Mouse (Mus musculus) gonadal fat pad, adult 2 months (tissue): ENCODE data around the gene Gm10073. TPM values are rescaled to one million over a fixed set of nuclear protein-coding genes. Genes with fewer than 3 reads are reported as not detected.
A peak's percentile ranks its signal among the peaks of the same experiment; 100 is the strongest.
"Not testable (repeated sequence)": the region's sequence is repeated elsewhere in the genome, so short reads cannot be mapped to it uniquely, and the experiment has no call there.

ENCODE experiments used
- DNase-seq: peaks from one replicate; pipeline ENCODE4 v3.0.0-alpha.2; 2012; ENCODE audit warnings: low read depth
- polyA plus RNA-seq: library from polyadenylated mRNA; depleted of rRNA; stranded (reverse); fragments of >200 nt; gene quantifications from 2 replicates; pipeline ENCODE4 v1.2.3, GENCODE M21; 2012

Gm10073 gene
- polyA plus RNA-seq, 1 experiment, result 132 TPM

DNA sequence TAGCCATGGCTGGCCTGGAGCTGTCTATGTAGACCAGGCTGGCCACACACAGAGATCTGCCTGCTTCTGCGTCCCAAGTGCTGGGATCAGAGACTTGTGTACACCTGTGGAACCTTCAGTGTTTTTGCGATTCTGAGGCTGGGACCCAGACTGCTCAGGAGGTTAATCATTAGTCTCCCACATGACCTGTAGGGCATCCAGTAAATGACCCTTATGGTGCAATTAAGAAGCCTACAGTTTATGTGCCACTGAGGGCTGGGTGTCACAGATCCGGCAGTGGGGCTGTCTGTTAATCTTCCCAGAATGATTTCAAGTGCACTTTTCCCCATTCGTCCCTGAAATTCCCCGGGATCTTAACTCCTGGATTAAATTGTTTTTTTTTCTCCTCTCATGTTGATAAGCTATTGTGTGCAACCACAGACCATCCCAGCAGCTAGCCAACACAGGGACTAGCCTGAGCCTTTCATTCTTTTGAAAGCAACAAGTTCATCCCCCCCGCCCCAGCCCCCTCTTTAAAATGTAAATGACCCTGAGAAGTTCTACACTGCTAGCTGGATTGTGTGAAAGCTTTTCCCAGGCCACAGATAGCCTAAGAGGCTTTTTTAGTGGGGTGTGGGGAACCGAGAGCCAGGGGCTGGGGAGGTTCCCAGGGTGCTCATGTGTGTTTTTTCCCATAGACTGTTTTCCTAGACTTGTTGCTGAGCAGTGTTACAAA is 26.2 kb upstream of the Gm10073 start:
- no peak for DNase-seq

DNA sequence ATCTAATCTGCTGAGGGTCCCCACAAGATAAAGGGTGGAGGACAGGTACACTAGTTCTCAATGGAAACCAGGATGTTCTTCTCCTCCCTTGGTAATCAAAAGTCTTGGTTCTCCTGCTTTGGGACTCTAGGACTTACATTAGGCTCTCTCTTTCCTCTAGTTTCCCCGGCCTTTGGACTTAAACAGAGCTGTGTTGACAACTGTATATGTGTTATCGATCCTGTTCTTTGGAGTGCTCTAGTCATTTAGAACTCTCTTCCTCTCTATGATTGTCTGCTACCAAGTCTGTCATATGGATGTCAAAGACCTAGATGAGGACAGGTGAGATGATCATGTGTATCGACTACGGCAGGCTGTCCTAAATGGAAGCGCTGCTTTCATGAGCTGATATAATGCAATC is 23.8 kb upstream of the Gm10073 start:
- no peak for DNase-seq

DNA sequence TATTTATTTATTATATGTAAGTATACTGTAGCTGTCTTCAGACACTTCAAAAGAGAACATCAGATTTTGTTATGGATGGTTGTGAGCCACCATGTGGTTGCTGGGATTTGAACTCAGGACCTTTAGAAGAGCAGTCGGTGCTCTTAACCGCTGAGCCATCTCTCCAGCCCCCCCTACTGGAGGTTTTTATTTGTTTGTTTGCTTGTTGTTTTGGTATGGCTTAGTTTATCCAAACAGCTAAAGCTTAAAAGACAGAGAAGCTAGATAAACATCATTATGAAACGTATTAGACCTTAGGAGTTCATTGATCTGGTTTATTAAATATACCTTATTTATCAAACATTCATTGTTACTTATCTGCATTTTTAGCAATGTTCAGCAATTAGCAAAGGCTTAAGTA is 22.4 kb upstream of the Gm10073 start:
- not testable (repeated sequence) for DNase-seq

DNA sequence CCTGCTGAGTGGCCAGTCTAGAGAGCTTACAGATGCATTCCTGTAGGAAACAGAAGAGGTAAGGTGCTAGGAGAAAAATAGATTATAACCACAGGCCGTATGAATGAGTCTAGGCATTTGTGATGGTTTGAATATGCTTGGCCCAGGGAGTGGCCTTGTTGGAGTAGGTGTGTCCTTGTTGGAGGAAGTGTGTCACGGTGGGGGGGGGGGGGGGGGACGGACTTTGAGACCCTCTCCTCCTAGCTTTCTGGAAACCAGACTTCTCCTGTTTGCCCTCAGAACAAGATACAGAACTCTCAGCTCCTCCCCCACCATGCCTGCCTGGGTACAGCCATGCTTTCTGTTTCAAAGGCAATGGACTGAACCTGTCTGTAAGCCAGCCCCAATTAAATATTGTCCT is 19.2 kb upstream of the Gm10073 start:
- no peak for DNase-seq

DNA sequence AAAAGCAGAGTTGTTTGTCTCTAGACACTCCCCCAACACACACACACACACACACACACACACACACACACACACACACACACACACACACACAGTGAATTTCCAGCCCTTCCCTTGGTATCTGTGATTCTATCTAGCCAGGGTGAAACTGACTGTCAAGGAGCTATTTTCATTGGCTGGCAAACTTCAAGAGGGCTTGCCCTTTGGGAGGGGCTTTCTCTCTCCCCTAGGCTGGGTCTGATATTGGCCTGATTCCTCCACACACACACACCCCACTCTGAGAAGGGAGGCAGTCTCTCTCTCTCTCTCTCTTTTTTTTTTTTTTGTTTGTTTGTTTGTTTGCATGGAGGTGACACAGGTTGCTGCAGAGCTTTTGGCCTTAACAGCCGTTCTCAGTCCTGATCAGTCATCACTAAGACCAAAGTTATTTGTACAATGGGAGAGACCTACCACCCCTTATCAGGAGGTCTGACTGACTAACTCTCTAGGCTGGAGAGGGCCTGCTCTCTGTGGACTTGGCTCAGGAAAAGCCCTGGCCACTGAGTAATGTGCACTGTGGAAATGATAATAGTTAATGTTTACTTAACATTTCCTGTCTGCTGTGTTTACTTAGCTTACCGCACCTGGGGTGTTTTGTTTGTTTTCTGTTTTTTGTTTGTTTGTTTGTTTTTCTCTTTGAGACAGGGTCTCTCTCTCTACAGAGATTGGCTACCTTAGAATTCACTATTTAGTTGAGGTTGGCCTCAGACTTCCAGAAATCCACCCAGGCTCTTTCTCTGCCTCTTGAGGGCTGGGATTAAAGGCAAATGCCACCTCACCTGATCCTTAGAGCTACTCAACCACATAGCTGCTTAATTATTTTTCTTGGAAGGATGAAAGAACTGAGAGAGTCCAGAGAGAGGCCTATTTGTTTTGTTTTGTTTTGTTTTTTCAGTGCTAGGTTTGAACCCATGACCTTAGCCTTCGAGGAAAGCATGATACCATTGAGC is 15.5 kb upstream of the Gm10073 start:
- no peak for DNase-seq

DNA sequence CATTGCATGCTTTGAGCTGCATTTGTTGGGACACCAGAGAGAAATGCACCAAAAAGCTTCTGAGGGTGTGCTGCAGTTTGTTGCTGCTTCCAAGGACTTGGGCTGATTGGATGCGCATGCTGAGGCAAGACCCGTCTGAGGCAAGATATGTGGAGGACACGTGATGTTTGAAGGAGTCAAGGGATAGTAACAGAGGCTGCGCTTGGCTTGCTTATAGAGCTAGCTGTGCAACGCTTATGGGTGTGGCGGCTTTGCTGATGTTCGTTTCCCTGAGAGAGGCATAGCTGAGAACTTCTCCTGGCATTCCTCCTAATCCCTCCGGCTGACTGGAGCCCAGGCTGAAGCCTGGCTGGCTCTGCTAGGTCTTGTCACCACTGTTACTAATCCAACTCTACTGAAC is 13.6 kb upstream of the Gm10073 start:
- DNase-seq, result no peak

DNA sequence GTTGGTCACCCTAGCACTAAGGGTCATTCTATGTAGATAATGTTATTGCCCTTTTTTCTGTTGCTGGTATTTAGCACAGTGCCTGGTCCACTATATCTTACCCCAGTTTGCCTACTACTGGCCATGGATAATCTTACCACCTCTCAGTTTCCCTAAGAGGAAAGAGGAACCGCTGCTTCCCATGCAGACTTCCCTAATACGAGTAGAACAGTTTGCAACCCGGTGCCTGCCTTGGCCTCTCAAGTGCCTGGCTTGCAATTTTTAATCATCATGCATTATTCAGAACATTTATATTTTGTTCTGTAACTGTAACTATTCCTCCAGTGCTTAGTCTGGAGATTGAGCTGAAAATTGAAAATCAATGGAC is 12.4 kb upstream of the Gm10073 start:
- no peak for DNase-seq

DNA sequence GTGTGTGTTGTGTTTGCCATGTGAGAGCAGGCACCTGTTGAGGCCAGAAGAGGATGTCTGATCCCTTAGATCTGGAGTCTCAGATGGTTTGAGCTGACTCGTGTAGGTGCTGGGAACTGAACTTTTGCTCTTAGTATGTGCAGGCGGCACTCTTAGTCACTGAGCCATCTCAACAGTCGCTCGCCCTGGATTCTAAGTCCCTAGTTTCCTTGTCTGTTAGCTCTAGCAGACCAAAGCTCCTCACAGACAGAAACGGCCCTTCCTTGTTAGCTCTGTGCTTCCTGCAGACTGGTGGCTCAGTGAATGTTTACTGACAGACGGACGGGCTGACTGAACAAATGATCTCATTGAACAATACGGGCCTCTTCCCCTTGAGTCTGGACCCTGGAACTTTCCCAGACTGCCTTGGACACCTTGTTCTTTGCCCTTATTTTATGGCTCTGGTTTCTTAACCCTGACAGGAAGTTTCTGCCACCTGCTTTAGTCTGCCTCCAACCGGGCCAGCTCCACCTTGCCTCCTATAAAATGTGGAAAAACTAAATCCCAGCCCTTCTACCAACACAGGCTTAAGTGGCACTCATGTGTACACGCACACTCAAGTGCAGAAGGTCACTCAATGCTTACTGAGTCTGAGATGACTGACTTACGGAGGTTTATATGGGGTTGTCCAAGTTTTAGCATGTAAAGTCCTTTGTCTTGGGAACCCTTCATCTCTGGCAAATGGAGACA is 11.8 kb upstream of the Gm10073 start:
- DNase-seq, result no peak

DNA sequence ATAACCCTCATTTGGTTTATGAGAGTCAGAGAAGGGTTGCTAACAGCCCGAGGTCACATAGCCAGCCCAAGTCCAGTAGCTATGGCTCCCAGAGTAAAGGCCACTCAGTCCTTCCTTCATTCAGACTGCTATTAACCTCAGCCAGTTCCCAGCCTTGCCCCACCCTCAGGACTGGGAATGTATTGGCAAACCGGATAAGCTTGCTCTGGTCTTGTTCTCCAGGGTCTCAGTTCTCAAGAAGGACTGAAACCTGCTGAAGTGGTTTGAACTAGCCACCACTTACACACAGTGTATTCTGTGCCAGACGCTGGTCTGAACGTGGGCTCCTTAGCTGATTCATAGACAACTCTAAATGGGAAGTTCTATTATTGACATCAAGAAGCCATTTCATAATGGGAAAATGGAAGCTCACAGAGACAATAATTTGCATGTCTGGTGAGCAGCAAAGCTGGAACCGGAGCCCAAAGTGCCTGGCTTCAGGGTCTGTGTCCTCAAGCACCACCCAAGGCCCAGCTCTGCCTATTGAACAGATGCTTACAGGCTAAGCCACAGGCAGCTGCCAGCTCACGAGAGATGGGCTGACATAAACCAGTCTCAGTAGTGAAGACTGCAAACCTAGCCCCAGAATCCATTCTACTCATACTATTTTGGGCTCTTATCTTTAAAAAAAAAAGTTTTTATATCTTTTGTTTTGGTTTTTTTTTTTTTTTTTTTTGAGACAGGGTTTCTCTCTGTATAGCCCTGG is 8.3 kb upstream of the Gm10073 start:
- DNase-seq, result no peak

DNA sequence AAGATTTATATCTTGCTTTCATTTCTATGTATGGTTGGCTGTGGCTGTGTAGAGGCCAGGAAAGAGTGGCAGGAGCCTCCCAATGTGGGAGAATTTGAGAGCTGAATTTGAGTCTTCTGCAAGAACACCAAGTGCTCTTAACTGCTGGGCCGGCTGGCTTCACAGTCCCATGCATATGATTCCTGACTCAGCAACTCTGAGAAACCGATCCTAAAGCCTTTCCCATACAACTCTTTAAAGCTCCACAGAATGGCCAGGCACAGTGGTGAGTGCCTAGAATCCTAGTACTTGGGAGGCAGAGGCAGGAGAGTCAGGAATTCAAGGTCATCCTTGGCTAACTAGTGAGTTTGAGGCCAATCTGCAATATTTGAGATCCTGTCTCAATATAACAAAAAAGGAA is 6.2 kb upstream of the Gm10073 start:
- no peak for DNase-seq

DNA sequence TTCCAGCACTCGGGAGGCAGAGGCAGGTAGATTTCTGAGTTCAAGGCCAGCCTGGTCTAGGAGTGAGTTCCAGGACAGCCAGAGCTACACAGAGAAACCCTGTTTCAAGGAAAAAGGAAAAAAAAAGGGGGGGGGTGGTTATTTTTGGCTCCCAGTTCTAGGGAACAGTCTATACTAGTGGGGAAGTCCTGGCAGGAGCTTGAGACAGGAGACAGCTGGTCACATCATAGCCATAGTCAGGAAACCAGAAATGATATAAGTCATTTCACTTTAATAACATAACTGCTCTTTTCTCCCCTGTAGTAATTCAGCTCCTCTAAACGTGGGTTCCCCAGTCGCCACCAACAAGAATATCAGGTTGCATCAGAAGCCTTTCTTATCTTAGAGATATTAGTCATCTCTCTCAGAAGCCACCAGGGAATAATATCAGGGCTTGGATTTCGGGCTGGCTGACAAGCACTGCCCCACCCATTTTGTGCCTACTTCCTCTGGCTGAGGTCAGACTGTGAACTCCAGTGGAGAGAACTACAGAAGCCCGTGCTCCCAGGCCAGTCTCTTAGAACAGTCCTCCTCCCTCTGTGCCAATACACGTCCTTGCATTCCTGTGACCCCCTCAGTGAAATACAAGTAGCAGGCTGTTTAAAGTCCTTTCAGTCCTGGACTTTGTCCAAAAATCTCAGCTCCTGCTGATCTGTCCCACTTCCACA is 3.7 kb upstream of the Gm10073 start:
- DNase-seq, result no peak

DNA sequence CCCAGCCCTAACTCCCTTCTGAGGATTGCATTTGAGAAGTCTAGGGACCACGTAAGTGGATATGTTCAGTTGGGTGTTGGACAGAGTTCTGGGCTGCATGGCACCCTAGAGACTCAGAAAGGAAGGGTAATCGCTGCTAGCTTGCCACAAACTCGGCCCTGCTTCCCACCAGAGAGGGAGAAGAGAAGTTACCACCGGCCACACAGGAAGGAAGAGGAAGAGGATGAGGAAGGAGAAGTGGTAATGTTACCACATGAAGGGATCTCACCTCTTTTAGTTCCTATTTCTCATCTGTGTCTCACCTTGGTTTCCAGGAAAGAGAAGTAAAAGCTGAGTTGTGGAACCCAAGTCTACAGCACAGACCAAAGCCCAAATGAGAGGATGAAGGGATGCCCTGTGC is 1.0 kb upstream of the Gm10073 start:
- no peak for DNase-seq

DNA sequence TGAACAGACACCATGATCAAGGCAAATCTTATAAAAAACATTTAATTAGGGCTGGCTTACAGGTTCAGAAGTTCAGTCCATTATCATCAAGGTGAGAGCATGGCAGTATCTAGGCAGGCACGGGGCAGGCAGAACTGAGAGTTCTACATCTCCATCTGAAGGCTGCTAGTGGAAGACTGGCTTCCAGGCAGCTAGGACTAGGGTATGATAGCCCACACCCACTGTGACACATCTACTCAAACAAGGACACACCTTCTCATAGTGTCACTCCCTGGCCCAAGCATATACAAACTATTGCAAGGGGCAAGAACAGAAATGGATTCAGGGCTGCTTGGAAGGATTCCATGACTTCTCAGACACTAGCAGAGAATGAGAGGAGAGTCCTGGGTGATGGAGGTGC is 1.1 kb downstream of the Gm10073 start:
- not testable (repeated sequence) for DNase-seq

DNA sequence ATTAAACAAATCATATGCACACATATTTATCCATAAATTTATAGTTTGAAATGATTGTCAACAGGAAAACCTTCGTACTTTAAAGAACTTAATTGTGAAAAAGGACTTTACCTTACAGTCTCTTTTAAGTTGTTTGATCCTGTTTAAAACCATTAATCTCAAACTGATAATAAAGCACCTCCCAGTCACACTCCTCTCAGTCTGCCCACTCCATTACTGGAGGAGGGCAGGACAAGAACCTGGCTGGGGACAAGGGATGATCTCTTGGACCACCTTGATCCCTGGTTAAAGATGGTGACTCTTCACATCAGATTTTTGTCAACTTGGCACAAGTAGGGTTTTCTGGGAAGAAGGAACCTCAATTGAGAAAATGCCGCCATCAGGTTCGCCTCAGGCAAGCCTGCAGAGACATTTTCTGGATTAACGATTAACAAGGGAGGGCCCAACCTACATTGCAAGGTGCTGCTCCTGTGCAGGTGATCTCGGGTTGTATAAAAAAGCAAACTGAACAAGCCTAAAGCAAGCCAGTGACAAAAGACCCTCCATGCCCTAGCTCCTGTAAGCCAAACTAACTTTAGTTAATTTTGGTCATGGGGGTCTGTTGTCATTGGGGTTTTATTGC is 1.6 kb downstream of the Gm10073 start:
- DNase-seq, result no peak

DNA sequence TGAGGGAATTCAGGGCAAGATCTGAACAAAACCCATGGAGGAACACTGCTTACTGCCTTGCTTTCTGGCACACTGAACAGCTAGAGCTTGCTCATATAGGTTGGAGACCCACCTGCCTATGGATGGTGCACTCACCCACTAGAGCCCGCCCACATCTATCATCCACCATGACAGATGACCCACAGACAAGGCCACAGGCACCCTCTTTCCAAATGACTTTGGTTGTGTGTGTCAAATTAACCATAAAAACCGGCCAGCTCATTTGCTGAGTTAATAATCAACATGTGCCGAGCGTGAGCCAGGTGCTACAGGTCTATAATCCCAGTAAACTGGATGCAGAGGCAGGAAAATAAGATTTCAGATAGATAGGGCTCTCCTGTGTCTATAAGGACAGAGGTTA is 2.9 kb downstream of the Gm10073 start:
- DNase-seq, result no peak

DNA sequence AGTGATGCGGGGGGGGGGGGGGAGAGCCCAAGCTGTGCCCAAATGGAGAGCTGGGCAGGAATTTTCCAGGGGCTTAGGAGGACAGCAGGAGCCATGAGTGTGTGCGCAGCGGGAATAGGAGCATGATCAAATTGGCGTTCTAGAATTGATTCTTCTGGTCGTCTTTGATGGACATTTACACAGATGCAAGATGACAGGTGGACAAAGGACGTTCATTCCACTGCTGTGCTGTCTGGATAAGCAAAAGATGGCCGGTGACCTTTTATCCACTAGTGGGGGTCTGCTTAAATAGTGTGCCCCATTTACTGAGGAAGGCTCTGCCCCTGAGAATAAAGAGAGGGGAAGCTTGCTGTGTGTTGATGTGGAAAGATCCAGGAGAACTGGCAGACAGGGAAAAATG is 4.3 kb downstream of the Gm10073 start:
- no peak for DNase-seq

DNA sequence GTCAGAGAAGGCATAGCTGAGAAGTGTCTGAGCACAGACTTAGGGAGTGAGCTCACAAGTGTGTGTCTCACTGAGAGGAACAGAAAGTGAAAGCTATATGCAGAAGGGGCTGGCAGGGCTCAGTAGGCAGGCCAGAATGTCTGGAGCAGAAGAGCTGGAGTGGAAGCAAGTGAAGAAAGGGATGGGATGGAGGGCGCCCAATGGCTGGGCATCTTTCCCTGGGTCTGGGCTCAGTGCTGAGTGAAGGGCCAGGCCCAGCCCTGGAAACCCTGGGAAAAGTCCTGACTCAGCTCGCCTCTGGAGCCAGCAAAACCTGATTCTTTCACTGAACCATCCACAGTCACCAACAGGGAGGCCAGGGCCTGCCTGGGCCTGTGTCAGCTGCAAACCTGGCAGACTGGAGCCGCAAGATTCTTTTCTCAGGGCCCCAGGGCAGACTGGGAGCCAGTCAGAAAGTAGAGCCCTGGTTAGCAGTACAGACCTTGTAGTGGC is 9.5 kb downstream of the Gm10073 start:
- peak; percentile 75 for DNase-seq

DNA sequence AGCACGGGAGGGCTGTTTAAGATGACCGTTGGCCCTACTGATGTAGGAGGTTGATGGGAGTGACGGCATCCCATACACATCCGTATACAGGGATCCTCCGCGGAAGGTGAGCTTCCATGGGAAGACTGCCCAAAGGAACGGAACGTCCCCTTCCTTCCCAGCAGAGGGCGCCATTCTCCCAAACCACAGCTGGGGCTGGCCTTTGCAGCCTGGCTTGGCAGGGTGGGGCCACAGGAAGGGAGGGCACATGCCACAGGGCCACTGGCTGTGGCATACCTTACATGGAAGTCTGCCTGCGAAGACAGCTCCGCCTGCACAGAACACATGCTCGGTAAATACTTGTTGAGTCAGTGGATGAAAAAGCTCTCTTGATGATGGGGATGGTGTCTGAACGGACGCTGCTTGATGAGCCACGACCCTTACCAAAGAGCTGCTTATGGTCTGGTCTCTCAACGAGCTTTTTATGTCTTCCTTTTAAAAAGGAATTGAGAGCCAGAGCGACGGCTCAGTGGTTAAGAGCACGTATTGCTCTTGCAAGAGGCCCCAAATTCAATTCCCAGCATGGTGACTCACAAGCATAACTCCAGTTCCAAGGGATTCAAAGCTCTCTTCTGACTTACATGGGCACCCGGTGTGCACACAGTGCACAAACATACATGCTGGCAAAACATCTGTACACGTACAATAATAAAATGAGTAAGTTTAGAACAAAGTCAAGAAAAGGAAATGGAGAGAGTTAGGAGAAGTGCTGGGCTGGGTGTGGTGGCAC is 12.0 kb downstream of the Gm10073 start:
- DNase-seq, result peak; percentile 49

DNA sequence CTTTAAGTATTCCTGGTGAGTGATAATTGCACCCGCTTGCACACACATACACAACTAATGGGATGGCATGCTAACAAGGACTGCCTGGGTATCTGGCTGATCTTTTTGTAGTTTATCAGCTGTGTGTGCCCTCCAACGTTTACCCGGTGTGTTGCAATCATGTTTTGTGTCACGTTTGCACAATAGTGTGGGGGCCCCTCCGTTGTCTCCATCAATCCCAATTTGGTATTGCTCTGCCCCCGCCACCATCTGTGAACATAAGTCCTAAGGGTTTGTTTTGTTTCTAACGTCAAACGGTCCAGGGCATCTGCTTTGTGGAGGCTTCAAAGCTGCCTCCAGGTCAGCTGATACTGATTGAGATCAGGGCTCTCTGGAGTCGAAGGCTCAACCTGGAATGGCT is 13.4 kb downstream of the Gm10073 start:
- DNase-seq, result no peak
